Mouse (Mus musculus): ENCODE data around the gene Il1rapl1.

Gene Il1rapl1

GRCm38 (mm10) chrX:88115609-88116073 is at the start of gene Il1rapl1:
Il1rapl1 (minus strand) TSS chrX:88115645.
- no peak for DNase-seq (ENCODE audit: low spot score in 2 of 2)

- DNase-seq (ENCODE audit: low spot score in 2 of 2) = no peak
Observed at GRCm38 (mm10) chrX:88158037-88158436, 42.6 kb upstream of the Il1rapl1 start.

GRCm38 (mm10) chrX:88125612-88126011 is 10.2 kb upstream of the Il1rapl1 start:
- no peak for DNase-seq (ENCODE audit: low spot score in 2 of 2)

- no peak for DNase-seq (ENCODE audit: low spot score in 2 of 2)
Observed at GRCm38 (mm10) chrX:88120070-88120469, 4.6 kb upstream of the Il1rapl1 start.

- DNase-seq (ENCODE audit: low spot score in 2 of 2) = no peak
Observed at GRCm38 (mm10) chrX:88117858-88118257, 2.4 kb upstream of the Il1rapl1 start.

- DNase-seq (ENCODE audit: low spot score in 2 of 2) = no peak
Observed at GRCm38 (mm10) chrX:88116326-88116725, 881 bp upstream of the Il1rapl1 start.

GRCm38 (mm10) chrX:88113561-88113960 is 1.9 kb downstream of the Il1rapl1 start:
- DNase-seq (ENCODE audit: low spot score in 2 of 2) = no peak

- no peak for DNase-seq (ENCODE audit: low spot score in 2 of 2)
Observed at GRCm38 (mm10) chrX:88112254-88112653, 3.2 kb downstream of the Il1rapl1 start.

GRCm38 (mm10) chrX:88109733-88110132 is 5.7 kb downstream of the Il1rapl1 start:
- DNase-seq (ENCODE audit: low spot score in 2 of 2) = no peak

GRCm38 (mm10) chrX:88093936-88094569 is 21.4 kb downstream of the Il1rapl1 start:
- no peak for DNase-seq (ENCODE audit: low spot score in 2 of 2)

- DNase-seq (ENCODE audit: low spot score in 2 of 2) = no peak
Observed at GRCm38 (mm10) chrX:88089873-88090272, 25.6 kb downstream of the Il1rapl1 start.

- no peak for DNase-seq (ENCODE audit: low spot score in 2 of 2)
Observed at GRCm38 (mm10) chrX:88072741-88073419, 42.6 kb downstream of the Il1rapl1 start.

- DNase-seq (ENCODE audit: low spot score in 2 of 2) = no peak
Observed at GRCm38 (mm10) chrX:88070368-88070767, 45.1 kb downstream of the Il1rapl1 start.

- DNase-seq (ENCODE audit: low spot score in 2 of 2) = no peak
Observed at GRCm38 (mm10) chrX:88043556-88043955, 71.9 kb downstream of the Il1rapl1 start.

- no peak for DNase-seq (ENCODE audit: low spot score in 2 of 2)
Observed at GRCm38 (mm10) chrX:88038984-88039383, 76.5 kb downstream of the Il1rapl1 start.

GRCm38 (mm10) chrX:87897172-87897571 is 218.3 kb downstream of the Il1rapl1 start:
- no peak for DNase-seq (ENCODE audit: low spot score in 2 of 2)

- no peak for DNase-seq (ENCODE audit: low spot score in 2 of 2)
Observed at GRCm38 (mm10) chrX:87891916-87892315, 223.5 kb downstream of the Il1rapl1 start.

- no peak for DNase-seq (ENCODE audit: low spot score in 2 of 2)
Observed at GRCm38 (mm10) chrX:87854107-87854506, 261.3 kb downstream of the Il1rapl1 start.

- DNase-seq (ENCODE audit: low spot score in 2 of 2) = no peak
Observed at GRCm38 (mm10) chrX:87813884-87814283, 301.6 kb downstream of the Il1rapl1 start.

GRCm38 (mm10) chrX:87807717-87808116 is 307.7 kb downstream of the Il1rapl1 start:
- DNase-seq (ENCODE audit: low spot score in 2 of 2) = no peak

- DNase-seq (ENCODE audit: low spot score in 2 of 2) = no peak
Observed at GRCm38 (mm10) chrX:87793011-87793410, 322.4 kb downstream of the Il1rapl1 start.

GRCm38 (mm10) chrX:87710589-87710988 is 404.9 kb downstream of the Il1rapl1 start:
- no peak for DNase-seq (ENCODE audit: low spot score in 2 of 2)

GRCm38 (mm10) chrX:87663856-87664255 is 451.6 kb downstream of the Il1rapl1 start:
- DNase-seq (ENCODE audit: low spot score in 2 of 2) = no peak
